In the genomic region with DNA sequence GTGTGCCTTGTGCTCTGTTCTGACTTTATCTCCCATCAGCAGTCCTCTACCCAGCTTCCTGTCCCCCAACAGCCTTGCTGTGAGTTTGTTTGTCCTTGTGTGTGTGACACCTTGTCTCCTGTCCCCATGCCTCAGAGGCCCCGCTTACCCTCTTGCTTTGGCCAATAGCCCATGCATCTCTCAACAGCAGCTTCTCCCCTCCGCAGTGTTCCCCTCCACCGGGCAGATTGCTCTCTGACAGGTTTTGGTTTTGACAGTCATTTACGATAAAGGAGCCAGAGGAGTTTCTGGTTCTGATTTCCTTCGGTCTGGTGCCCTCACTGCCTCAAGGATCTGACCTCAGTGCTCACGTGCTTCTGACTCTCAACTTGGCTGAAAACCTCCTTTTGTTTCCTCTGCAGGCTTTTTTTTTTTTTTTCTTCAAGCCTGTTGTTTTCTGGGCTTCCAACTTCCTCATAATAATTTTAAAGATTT, we compare ENCODE assay signal across 8 mouse cellular contexts. TPM values are rescaled to one million over a fixed set of nuclear protein-coding genes. Genes with fewer than 3 reads are reported as not detected.
DNase-seq lines count a peak whose midpoint lies in the region; ATAC-seq and TF ChIP-seq lines count a peak whose summit lies in the region.

No protein-coding gene starts in this region.

- H3K4me3 ChIP-seq in MEL (ENCODE audit: control insufficient read depth in 1 of 2, insufficient read depth in 1 of 2, low read depth in 2 of 2, low read length in 2 of 2): peak overlapping the region in 1 of 2 experiments; percentile 16; a peak in 1 of 4 replicates
- H3K4me3 ChIP-seq in liver, embryonic 15.5 days (replicated peaks): no peak overlapping the region

- peaks cover 7 to 31% of the 10 kb centered on the region in 2 experiments for H3K4me1 ChIP-seq in MEL (ENCODE audit: control insufficient read depth in 1 of 2, insufficient read depth in 2 of 2, low read length in 2 of 2)
- H3K4me1 ChIP-seq in liver, embryonic 15.5 days (replicated peaks): peaks cover 40% of the 10 kb centered on the region

- H3K27me3 ChIP-seq in MEL (ENCODE audit: control insufficient read depth in 1 of 2, insufficient read depth in 2 of 2, low read length in 2 of 2): no peaks in the 10 kb centered on the region
- no peaks in the 10 kb centered on the region for H3K27me3 ChIP-seq in liver, embryonic 15.5 days

- ATAC-seq in liver, embryonic 15.5 days (ENCODE audit: insufficient read depth): peak; percentile 29; the same call in 1 of the 2 replicates

- WGBS in liver, embryonic 15.5 days (ENCODE audit: insufficient replicate concordance): 12% methylated on average over 6 of the region's 6 CpGs

- H3K27ac ChIP-seq in MEL (ENCODE audit: control insufficient read depth, low read depth, low read length): peak overlapping the region; percentile 70
- H3K27ac ChIP-seq in liver, embryonic 15.5 days (replicated peaks): no peak overlapping the region; the same call in 1 of the 2 replicates

- peak; percentile 85 to 89 for TF ChIP-seq EP300 in MEL (IDR thresholded peaks at IDR 0.05; ENCODE audit: low read depth in 1 of 2, low read length in 2 of 2)

- peak; percentile 85 for DNase-seq in MEL (ENCODE audit: low read depth, low spot score)
- peak; percentile 8 for DNase-seq in adrenal gland, postnatal 25 days
- peak; percentile 30 to 43 for DNase-seq in heart, postnatal 14 days
- DNase-seq in thymus, postnatal 25 days: peak; percentile 21
- no peak for DNase-seq in gastrocnemius, postnatal 4 days (ENCODE audit: low spot score in 2 of 2)
- DNase-seq in cerebellum, postnatal 10 days: no peak
- DNase-seq in right cerebral cortex, postnatal 4 days: no peak

- no peaks in the 10 kb centered on the region for H3K9me3 ChIP-seq in MEL (replicated peaks; ENCODE audit: insufficient read depth, low read length)
- H3K9me3 ChIP-seq in liver, embryonic 15.5 days (replicated peaks): no peaks in the 10 kb centered on the region

- H3K9ac ChIP-seq in MEL (ENCODE audit: control insufficient read depth, low read depth, low read length, poor library complexity, severe bottlenecking): peak overlapping the region; percentile 2; the same call in 1 of the 2 replicates
- H3K9ac ChIP-seq in liver, embryonic 15.5 days: no peak overlapping the region

- no peak for TF ChIP-seq CTCF in MEL (IDR thresholded peaks at IDR 0.05 in 2 of 3, conservative IDR thresholded peaks at IDR 0.05 in 1 of 3; ENCODE audit: control insufficient read depth in 1 of 3, insufficient read depth in 1 of 3, low read depth in 2 of 3, low read length in 3 of 3, poor library complexity in 1 of 3, severe bottlenecking in 1 of 3)

- no peak overlapping the region for H3K4me2 ChIP-seq in liver, embryonic 15.5 days

- H3K36me3 ChIP-seq in MEL (ENCODE audit: control insufficient read depth in 1 of 2, insufficient read depth in 2 of 2, low read length in 2 of 2): peaks cover 0 to 21% of the 10 kb centered on the region in 2 experiments; a peak in 2 of 4 replicates
- no peaks in the 10 kb centered on the region for H3K36me3 ChIP-seq in liver, embryonic 15.5 days (replicated peaks)

- TF ChIP-seq POLR2A in MEL (IDR thresholded peaks at IDR 0.05; ENCODE audit: control insufficient read depth in 1 of 2, insufficient read depth in 1 of 2, low read depth in 1 of 2, low read length in 2 of 2, poor library complexity in 1 of 2): no peak

- intact Hi-C loops in heart, postnatal 14 days (cut with DNase I): no loop called here

- no peaks in the 10 kb centered on the region for H3K79me2 ChIP-seq in MEL (ENCODE audit: control insufficient read depth, insufficient read depth, low read length, poor library complexity)

- no peak for TF ChIP-seq RAD21 in MEL (IDR thresholded peaks at IDR 0.05; ENCODE audit: low read depth, low read length)

TF ChIP-seq in MEL, 35 proteins besides CTCF, POLR2A, EP300 and RAD21:
- no peak for TF ChIP-seq ZMIZ1 (IDR thresholded peaks at IDR 0.05; ENCODE audit: low read depth, low read length)
- TF ChIP-seq TCF12 (IDR thresholded peaks at IDR 0.05; ENCODE audit: low read depth, low read length): peak; percentile 80
- no peak for TF ChIP-seq JUND (IDR thresholded peaks at IDR 0.05; ENCODE audit: low read depth, low read length)
- no peak for TF ChIP-seq CHD2 (IDR thresholded peaks at IDR 0.05; ENCODE audit: low read length)
- no peak for TF ChIP-seq E2F4 (IDR thresholded peaks at IDR 0.05; ENCODE audit: borderline replicate concordance, low read depth, low read length)
- peak; percentile 38; the same call in 1 of the 2 replicates for TF ChIP-seq ZKSCAN1 (IDR thresholded peaks at IDR 0.05; ENCODE audit: low read depth, low read length)
- TF ChIP-seq UBTF (IDR thresholded peaks at IDR 0.05; ENCODE audit: borderline replicate concordance, insufficient read depth, low read depth, low read length): no peak
- TF ChIP-seq USF1 (IDR thresholded peaks at IDR 0.05; ENCODE audit: low read depth, low read length): peak; percentile 85
- peak; percentile 31; the same call in 1 of the 2 replicates for TF ChIP-seq SIN3A (IDR thresholded peaks at IDR 0.05; ENCODE audit: low read length)
- TF ChIP-seq POLR2AphosphoS2 (IDR thresholded peaks at IDR 0.05; ENCODE audit: low read length): no peak
- no peak for TF ChIP-seq KAT2A (conservative IDR thresholded peaks at IDR 0.05; ENCODE audit: low read depth, low read length)
- no peak for TF ChIP-seq GABPA (IDR thresholded peaks at IDR 0.05; ENCODE audit: low read depth, low read length)
- no peak for TF ChIP-seq TBP (IDR thresholded peaks at IDR 0.05; ENCODE audit: low read depth, low read length)
- no peak for TF ChIP-seq MEF2A (IDR thresholded peaks at IDR 0.05; ENCODE audit: extremely low read depth, insufficient replicate concordance, low read depth, low read length, poor library complexity, severe bottlenecking)
- TF ChIP-seq ELF1 (IDR thresholded peaks at IDR 0.05; ENCODE audit: low read depth, low read length): no peak
- TF ChIP-seq MYB (IDR thresholded peaks at IDR 0.05; ENCODE audit: low read depth, low read length): peak; percentile 73
- TF ChIP-seq USF2 (IDR thresholded peaks at IDR 0.05; ENCODE audit: borderline replicate concordance in 1 of 2, insufficient read depth in 1 of 2, low read depth in 1 of 2, low read length in 2 of 2): no peak
- TF ChIP-seq MXI1 (IDR thresholded peaks at IDR 0.05; ENCODE audit: low read depth, low read length): 0 out of 2 replicates have a peak, but pooled peaks have one; percentile 52
- TF ChIP-seq TAL1 (IDR thresholded peaks at IDR 0.05; ENCODE audit: low read length): peak; percentile 94
- TF ChIP-seq ZC3H11A (IDR thresholded peaks at IDR 0.05; ENCODE audit: low read depth, low read length): no peak
- peak; percentile 72 for TF ChIP-seq MAX (IDR thresholded peaks at IDR 0.05; ENCODE audit: low read length)
- peak; percentile 66 for TF ChIP-seq MYC (IDR thresholded peaks at IDR 0.05; ENCODE audit: low read depth, low read length)
- TF ChIP-seq CHD1 (IDR thresholded peaks at IDR 0.05; ENCODE audit: low read depth, low read length): no peak
- TF ChIP-seq NELFE (IDR thresholded peaks at IDR 0.05; ENCODE audit: low read depth, low read length): no peak
- no peak for TF ChIP-seq MAZ (IDR thresholded peaks at IDR 0.05; ENCODE audit: low read depth, low read length)
- peak; percentile 82 for TF ChIP-seq GATA1 (IDR thresholded peaks at IDR 0.05; ENCODE audit: low read depth, low read length)
- TF ChIP-seq ETS1 (IDR thresholded peaks at IDR 0.05; ENCODE audit: low read depth, low read length): peak; percentile 68; the same call in 1 of the 2 replicates
- TF ChIP-seq BHLHE40 (IDR thresholded peaks at IDR 0.05; ENCODE audit: borderline replicate concordance, low read depth, low read length): peak; percentile 98
- TF ChIP-seq SMC3 (IDR thresholded peaks at IDR 0.05; ENCODE audit: low read depth, low read length): no peak
- TF ChIP-seq RCOR1 (IDR thresholded peaks at IDR 0.05; ENCODE audit: low read depth, low read length): peak; percentile 92
- no peak for TF ChIP-seq MAFK (IDR thresholded peaks at IDR 0.05; ENCODE audit: borderline replicate concordance, low read depth, low read length)
- no peak for TF ChIP-seq HCFC1 (IDR thresholded peaks at IDR 0.05; ENCODE audit: low read depth, low read length)
- TF ChIP-seq POLR2AphosphoS5 (IDR thresholded peaks at IDR 0.05; ENCODE audit: borderline replicate concordance, low read depth, low read length): no peak
- TF ChIP-seq ZNF384 (IDR thresholded peaks at IDR 0.05; ENCODE audit: low read depth, low read length): peak; percentile 95
- TF ChIP-seq NRF1 (IDR thresholded peaks at IDR 0.05; ENCODE audit: insufficient read depth, low read depth, low read length, poor library complexity, severe bottlenecking): no peak

RNA-seq across cellular contexts. Expression of a gene that starts 11.1 kb away (rescaled TPM):
- total RNA-seq in MEL (2012; rRNA removed): 8.2 and 9.7 TPM in 2 replicates
- 1 to 10 TPM in 1 of 2 experiments, not detected in 1; 9.3 TPM for polyA plus RNA-seq in MEL (2012; ENCODE audit: insufficient read depth in 1 of 2, insufficient read length in 2 of 2, low read depth in 1 of 2, low replicate concordance in 2 of 2, missing spikeins in 1 of 2)
- total RNA-seq in adrenal gland, postnatal 25 days (2021): 151 and 228 TPM in 2 replicates
- 100 to 1,000 TPM; 165 to 174 TPM for total RNA-seq in heart, postnatal 14 days (2021)
- polyA plus RNA-seq in liver, embryonic 15.5 days (2015; fragmentation: Nextera tagmentation; extraction: Ambion mirVana): 5.1 and 5.5 TPM in 2 replicates
- 10 to 100 TPM; 10.1 to 11.0 TPM for total RNA-seq in gastrocnemius, postnatal 4 days (2021)

RNA-seq across cellular contexts. Expression of a gene that starts 40.2 kb away (rescaled TPM):
- total RNA-seq in MEL (2012; rRNA removed): 22.6 and 29.9 TPM in 2 replicates
- polyA plus RNA-seq in MEL (2012; ENCODE audit: insufficient read depth in 1 of 2, insufficient read length in 2 of 2, low read depth in 1 of 2, low replicate concordance in 2 of 2, missing spikeins in 1 of 2): 10 to 100 TPM; 31.5 to 48.5 TPM
- 8.7 and 16.0 TPM in 2 replicates for total RNA-seq in adrenal gland, postnatal 25 days (2021)
- total RNA-seq in heart, postnatal 14 days (2021): 1 to 10 TPM; 2.7 to 4.9 TPM
- 37.9 TPM in 2 replicates for polyA plus RNA-seq in liver, embryonic 15.5 days (2015; fragmentation: Nextera tagmentation; extraction: Ambion mirVana)
- total RNA-seq in gastrocnemius, postnatal 4 days (2021): 10 to 100 TPM; 15.8 to 18.2 TPM

Comparison
In these comparisons a context has a peak if more than half of its experiments do, and no peak if none do; other contexts are left out.
1. DNase-seq: peak in MEL (single experiment), adrenal gland, postnatal 25 days (single experiment), heart, postnatal 14 days (2 of 2) and thymus, postnatal 25 days (single experiment); none in gastrocnemius, postnatal 4 days (0 of 2), cerebellum, postnatal 10 days (0 of 2) and right cerebral cortex, postnatal 4 days (single experiment).
2. RNA of a gene that starts 11.1 kb away (total RNA-seq): 151 to 228 TPM in adrenal gland, postnatal 25 days and 165 to 174 TPM in heart, postnatal 14 days; 10.1 to 11.0 TPM in gastrocnemius, postnatal 4 days and 8.2 to 9.7 TPM in MEL; every median in the first group is over 10 times any median in the second.